Mouse (Mus musculus) olfactory bulb, adult 2 months (tissue): Measurements from ENCODE around the gene Uts2.

Experiments
- CTCF ChIP-seq: fragments of 200-500 bp; IDR thresholded peaks from 2 replicates; pipeline ENCODE4 v1.5.1; 2012; ENCODE audit warnings: low read depth, mild to moderate bottlenecking, low read length, moderate library complexity; ENCODE audit not compliant: insufficient read depth
- POLR2A ChIP-seq: fragments of 200-500 bp; IDR thresholded peaks from 2 replicates; pipeline ENCODE4 v1.6.1; 2012; ENCODE audit warnings: mild to moderate bottlenecking, low read depth, low read length, moderate library complexity; ENCODE audit not compliant: insufficient read depth

DNA sequence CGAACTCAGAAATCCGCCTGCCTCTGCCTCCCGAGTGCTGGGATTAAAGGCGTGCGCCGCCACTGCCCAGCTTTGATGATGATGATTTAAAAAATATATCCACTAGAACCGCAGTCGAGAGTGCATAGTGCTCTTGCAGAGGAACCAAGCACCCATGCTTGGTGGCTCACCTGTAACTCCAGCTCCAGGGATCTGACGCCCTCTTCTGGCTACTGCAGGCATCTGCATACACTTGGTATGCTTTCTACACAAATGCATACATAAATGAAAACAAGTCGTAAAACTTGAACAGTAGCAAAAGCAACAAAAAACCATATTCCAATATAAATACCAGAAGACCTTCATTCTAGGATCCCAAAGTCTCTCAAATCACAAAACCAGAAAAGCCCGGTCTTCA, 31.3 kb upstream of the Uts2 start:
- TF ChIP-seq CTCF = no peak
- TF ChIP-seq POLR2A = no peak
